Mouse (Mus musculus) cerebellum, adult 9-10 months (tissue): Measurements from ENCODE around the gene Dglucy.

Source experiments
- DNase-seq: peaks from one replicate; pipeline ENCODE4 v3.0.0; 2022

The Dglucy gene

GRCm38 (mm10) chr12:100778934-100779865, at the start of gene Dglucy:
Dglucy (plus strand) TSS chr12:100779057.
- DNase-seq, result peak; percentile 92

- DNase-seq, result peak; percentile 51
Observed at GRCm38 (mm10) chr12:100735156-100735555, 43.7 kb upstream of the Dglucy start.

- peak; percentile 36 for DNase-seq
Observed at GRCm38 (mm10) chr12:100735581-100735980, 43.3 kb upstream of the Dglucy start.

- DNase-seq, result no peak
Observed at GRCm38 (mm10) chr12:100738498-100738897, 40.4 kb upstream of the Dglucy start.

GRCm38 (mm10) chr12:100739011-100739570, 39.8 kb upstream of the Dglucy start:
- no peak for DNase-seq

- DNase-seq, result no peak
Observed at GRCm38 (mm10) chr12:100740313-100740712, 38.5 kb upstream of the Dglucy start.

GRCm38 (mm10) chr12:100742468-100742867, 36.4 kb upstream of the Dglucy start:
- no peak for DNase-seq

- DNase-seq, result no peak
Observed at GRCm38 (mm10) chr12:100752977-100753376, 25.9 kb upstream of the Dglucy start.

- DNase-seq, result no peak
Observed at GRCm38 (mm10) chr12:100753716-100754115, 25.1 kb upstream of the Dglucy start.

GRCm38 (mm10) chr12:100757427-100757826, 21.4 kb upstream of the Dglucy start:
- no peak for DNase-seq

GRCm38 (mm10) chr12:100762663-100763425, 16.0 kb upstream of the Dglucy start:
- DNase-seq, result no peak

- DNase-seq, result no peak
Observed at GRCm38 (mm10) chr12:100764329-100765018, 14.4 kb upstream of the Dglucy start.

- DNase-seq, result no peak
Observed at GRCm38 (mm10) chr12:100769871-100770270, 9.0 kb upstream of the Dglucy start.

GRCm38 (mm10) chr12:100770765-100771164, 8.1 kb upstream of the Dglucy start:
- DNase-seq, result no peak

- no peak for DNase-seq
Observed at GRCm38 (mm10) chr12:100772230-100772984, 6.5 kb upstream of the Dglucy start.

- DNase-seq, result no peak
Observed at GRCm38 (mm10) chr12:100774756-100775155, 4.1 kb upstream of the Dglucy start.

GRCm38 (mm10) chr12:100775291-100775690, 3.6 kb upstream of the Dglucy start:
- DNase-seq, result no peak

- DNase-seq, result no peak
Observed at GRCm38 (mm10) chr12:100775911-100776581, 2.8 kb upstream of the Dglucy start.

- DNase-seq, result no peak
Observed at GRCm38 (mm10) chr12:100776991-100777390, 1.9 kb upstream of the Dglucy start.

- peak; percentile 15 for DNase-seq
Observed at GRCm38 (mm10) chr12:100778276-100778933, 452 bp upstream of the Dglucy start.

- no peak for DNase-seq
Observed at GRCm38 (mm10) chr12:100780416-100780815, 1.6 kb downstream of the Dglucy start.
